Mouse (Mus musculus) embryonic facial prominence, embryonic 15.5 days (tissue): ENCODE data around the gene Col4a1. TPM values are rescaled to one million over a fixed set of nuclear protein-coding genes. Genes with fewer than 3 reads are reported as not detected.

Experiments used
- ATAC-seq: fragments of 200-750 bp; cut with Nextera tagmentation; 2 replicates; pipeline ENCODE4 v1.8.0; 2017; ENCODE audit warnings: low read depth, moderate TSS enrichment; ENCODE audit not compliant: insufficient number of reproducible peaks, low FRiP score, low TSS enrichment
- H3K27ac ChIP-seq: fragments of 300-500 bp; sonication (generic); replicated peaks from 2 replicates; pipeline ENCODE4 v1.5.1; 2015; ENCODE audit warnings: mild to moderate bottlenecking, inconsistent platforms
- H3K27me3 ChIP-seq: fragments of 300-500 bp; sonication (generic); 2 replicates; pipeline ENCODE4 v1.6.1; 2015; ENCODE audit warnings: inconsistent platforms
- H3K36me3 ChIP-seq: fragments of 300-500 bp; sonication (generic); 2 replicates; pipeline ENCODE4 v1.6.1; 2015; ENCODE audit warnings: mild to moderate bottlenecking, inconsistent platforms
- H3K4me1 ChIP-seq: fragments of 300-500 bp; sonication (generic); 2 replicates; pipeline ENCODE4 v1.6.1; 2015; ENCODE audit warnings: inconsistent platforms
- H3K4me2 ChIP-seq: fragments of 300-500 bp; sonication (generic); replicated peaks from 2 replicates; pipeline ENCODE4 v1.6.1; 2015; ENCODE audit warnings: mild to moderate bottlenecking, inconsistent platforms
- H3K4me3 ChIP-seq: fragments of 300-500 bp; sonication (generic); replicated peaks from 2 replicates; pipeline ENCODE4 v1.5.1; 2015; ENCODE audit warnings: mild to moderate bottlenecking, inconsistent platforms
- H3K9ac ChIP-seq: fragments of 300-500 bp; sonication (generic); 2 replicates; pipeline ENCODE4 v1.6.1; 2015; ENCODE audit warnings: inconsistent platforms
- H3K9me3 ChIP-seq: fragments of 300-500 bp; sonication (generic); replicated peaks from 2 replicates; pipeline ENCODE4 v1.6.1; 2016; ENCODE audit warnings: inconsistent platforms
- WGBS: fragments of 180-500 bp; shearing (Covaris S2); methylation state at CpG from one replicate; pipeline ENCODE4 v1.1.7; 2015; 5-methylcytosine and 5-hydroxymethylcytosine counted together
- polyA plus RNA-seq: library from polyadenylated mRNA; unstranded; fragments of >200 nt; fragmentation: Nextera tagmentation; extraction: Ambion mirVana; gene quantifications from 2 replicates; pipeline ENCODE4 v1.2.1, GENCODE M21; 2015

Gene Col4a1
- polyA plus RNA-seq: 200 and 216 TPM in 2 replicates

DNA sequence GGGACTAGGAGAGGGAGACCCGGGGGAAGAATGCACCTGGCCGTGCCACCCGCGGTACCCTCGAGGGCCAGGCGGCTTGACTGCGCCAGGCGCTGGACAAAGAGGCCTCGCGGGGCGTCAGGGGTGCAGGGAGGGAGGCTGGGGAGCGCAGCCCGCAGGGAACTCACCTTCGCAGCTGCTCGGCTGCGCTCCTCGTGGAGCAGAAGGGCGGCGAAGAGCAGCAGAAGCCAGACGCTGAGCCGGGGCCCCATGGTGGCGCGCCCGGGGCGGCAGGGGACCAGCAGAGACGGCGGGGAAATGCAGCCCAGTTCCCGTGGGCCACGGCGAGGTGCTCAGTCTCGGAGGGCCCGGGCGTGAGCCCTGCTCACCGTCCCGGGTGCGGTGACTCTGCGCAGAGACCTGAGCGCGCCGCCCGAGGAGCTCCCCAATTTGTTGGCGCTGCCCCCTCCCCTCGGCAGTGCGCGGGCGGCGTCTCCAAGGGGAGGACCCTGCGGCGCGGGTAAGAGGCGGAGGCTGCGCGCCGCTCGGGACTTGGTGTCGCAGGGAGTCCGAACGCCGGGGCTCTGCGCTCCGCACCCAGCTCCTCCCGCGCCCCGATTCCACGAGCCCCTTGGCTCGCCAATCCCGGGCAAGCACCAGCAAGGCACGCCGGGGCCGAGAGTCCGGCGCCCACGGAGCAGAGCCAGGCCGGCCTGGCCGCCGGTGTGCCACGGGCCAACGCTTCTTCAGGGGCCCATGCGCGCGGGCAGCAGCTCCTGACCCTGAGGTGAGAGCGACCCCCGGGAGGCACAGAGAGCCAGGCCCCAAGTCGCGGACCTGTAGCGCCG is at the start of gene Col4a1, which contains the start of gene Col4a2:
TSS of gene Col4a1 (minus strand) at position 478 of the 827 bp plus-strand sequence.
TSS of gene Col4a2 (plus strand) at position 457 of the 827 bp plus-strand sequence.
- Histone ChIP-seq H3K4me1 (peaks cover 61% of the 10 kb centered on the region), H3K9me3 (no peaks in the 10 kb centered on the region), H3K4me2 (peak within 1 kb of the TSS; percentile 88), H3K27ac (peak within 1 kb of the TSS; percentile 93), H3K36me3 (0 out of 2 replicates have a peak, but pooled peaks cover 3% of the 10 kb centered on the region), H3K9ac (peak within 1 kb of the TSS; percentile 85), H3K27me3 (no peaks in the 10 kb centered on the region), H3K4me3 (peak within 1 kb of the TSS; percentile 80)
- whole genome bisulfite sequencing: under 1% methylated on average over 83 of the region's 87 CpGs
- peak; percentile 84 for ATAC-seq

DNA sequence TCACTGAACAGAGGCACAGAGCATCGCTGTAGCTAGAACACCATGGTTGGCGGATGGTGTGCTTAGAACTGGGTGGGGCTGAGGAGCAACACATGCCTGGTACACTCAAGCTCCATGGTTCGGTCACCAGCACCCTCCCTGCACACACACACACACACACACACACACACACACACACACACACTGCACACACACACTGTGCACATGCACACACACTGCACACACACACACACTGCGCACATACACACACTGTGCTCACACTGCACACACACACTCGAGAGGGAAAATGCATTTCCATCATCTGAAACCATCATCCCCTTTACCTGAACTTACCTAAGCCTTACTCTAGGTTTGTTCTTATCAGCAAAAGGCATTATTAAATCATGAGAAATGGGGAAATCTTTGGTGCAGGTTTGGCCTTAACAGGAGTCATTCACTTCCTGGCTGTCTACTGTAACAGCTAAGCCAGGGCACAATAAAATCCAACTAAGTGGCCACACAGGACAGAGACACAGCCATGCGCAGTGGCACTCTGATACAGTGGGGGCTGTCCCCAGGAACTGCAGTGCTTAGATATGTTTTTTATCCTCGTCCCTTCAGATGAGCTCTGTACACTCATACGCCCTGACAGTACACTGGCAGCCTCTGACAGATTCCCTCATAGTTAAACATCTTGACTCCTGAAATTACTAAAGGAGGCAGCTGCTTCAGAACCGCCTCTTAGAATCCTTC is 49.1 kb upstream of the Col4a1 start:
- Histone ChIP-seq H3K4me1 (peaks cover 52% of the 10 kb centered on the region), H3K36me3 (no peaks in the 10 kb centered on the region), H3K9ac (no peak overlapping the region), H3K27ac (peak overlapping the region; percentile 75), H3K27me3 (no peaks in the 10 kb centered on the region), H3K9me3 (no peaks in the 10 kb centered on the region), H3K4me3 (no peak overlapping the region), H3K4me2 (0 out of 2 replicates have a peak overlapping the region, but pooled peaks have one; percentile 17)
- ATAC-seq: no peak
- WGBS: 59% methylated on average over 9 of the region's 9 CpGs

DNA sequence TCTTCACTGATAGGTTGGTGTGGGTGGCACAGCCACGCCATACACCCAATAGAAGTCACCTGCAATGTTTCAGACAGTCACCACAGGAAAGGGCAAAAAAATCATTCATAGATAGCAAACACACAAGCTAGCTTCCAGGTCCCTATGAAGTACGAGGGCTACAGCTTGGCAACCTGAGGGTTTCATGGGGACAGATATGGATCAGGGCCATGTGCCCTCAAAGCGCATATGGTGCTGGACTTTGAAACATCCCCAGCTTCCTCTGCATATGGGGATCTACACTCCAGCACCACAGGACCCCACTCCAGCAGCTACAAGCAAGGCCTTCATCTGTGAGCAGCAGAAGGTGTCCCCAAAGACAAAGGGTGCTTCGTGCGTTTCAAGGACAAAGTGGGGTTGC is 47.2 kb upstream of the Col4a1 start:
- H3K9ac ChIP-seq: no peak overlapping the region
- no peak overlapping the region for H3K4me3 ChIP-seq
- H3K9me3 ChIP-seq: no peaks in the 10 kb centered on the region
- peaks cover 49% of the 10 kb centered on the region for H3K4me1 ChIP-seq
- H3K27ac ChIP-seq: no peak overlapping the region
- WGBS: 87% methylated on average over 5 of the region's 5 CpGs
- no peak for ATAC-seq
- no peaks in the 10 kb centered on the region; the same call in 1 of the 2 replicates for H3K36me3 ChIP-seq
- no peaks in the 10 kb centered on the region for H3K27me3 ChIP-seq
- no peak overlapping the region for H3K4me2 ChIP-seq

DNA sequence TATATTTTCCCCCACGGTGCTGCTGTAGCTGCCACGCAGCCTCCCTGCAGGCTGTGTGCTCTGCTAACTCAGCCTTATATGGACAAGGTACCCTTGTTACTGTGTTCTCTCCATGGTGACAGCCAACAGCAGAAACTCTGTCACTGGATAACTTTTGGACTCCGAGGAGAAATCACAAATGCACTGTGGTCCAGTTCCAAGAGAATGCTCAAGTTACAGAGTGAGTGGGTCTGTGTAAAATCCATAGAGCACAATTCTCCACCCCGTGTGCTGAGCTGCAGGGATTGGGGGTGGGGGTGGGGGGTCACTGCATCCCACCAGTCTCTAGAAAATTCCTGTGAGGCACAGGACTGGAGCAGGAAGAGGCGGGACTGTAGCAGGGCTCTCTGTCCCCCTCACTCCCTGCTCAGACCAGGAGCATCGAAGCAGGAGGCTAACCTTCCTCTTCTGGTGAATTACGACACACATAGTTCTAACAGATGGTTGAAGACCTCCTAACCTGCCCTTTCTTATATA is 45.4 kb upstream of the Col4a1 start:
- Histone ChIP-seq H3K27me3 (no peaks in the 10 kb centered on the region), H3K9me3 (no peaks in the 10 kb centered on the region), H3K4me3 (no peak overlapping the region), H3K4me2 (no peak overlapping the region), H3K4me1 (peaks cover 34% of the 10 kb centered on the region), H3K36me3 (peaks cover 4% of the 10 kb centered on the region; the same call in 1 of the 2 replicates), H3K9ac (no peak overlapping the region), H3K27ac (peak overlapping the region; percentile 36; the same call in 1 of the 2 replicates)
- WGBS: 45% methylated on average over 7 of the region's 7 CpGs
- ATAC-seq: peak; percentile 21; the same call in 1 of the 2 replicates

DNA sequence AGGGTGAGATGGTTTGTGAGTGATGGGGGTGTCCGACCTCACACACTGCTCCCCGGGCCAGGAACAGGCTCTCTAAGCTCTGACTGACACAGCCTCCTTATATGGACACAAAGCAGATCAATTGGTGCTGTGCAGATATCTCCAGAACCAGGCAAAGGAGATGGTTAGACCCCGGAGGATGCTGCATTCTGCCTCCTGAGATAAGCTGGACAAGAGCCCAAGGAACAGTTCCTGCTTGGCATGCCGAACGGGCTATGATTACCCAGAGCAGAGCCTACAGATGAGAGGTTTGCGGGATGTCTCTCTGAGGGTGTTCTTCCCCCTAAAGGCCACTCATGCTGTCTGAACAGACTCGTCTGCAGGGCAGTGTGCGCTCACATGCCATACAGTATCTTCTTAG is 44.1 kb upstream of the Col4a1 start:
- Histone ChIP-seq H3K9ac (no peak overlapping the region), H3K27ac (no peak overlapping the region), H3K4me2 (no peak overlapping the region), H3K36me3 (peaks cover 4% of the 10 kb centered on the region; the same call in 1 of the 2 replicates), H3K9me3 (no peaks in the 10 kb centered on the region), H3K4me3 (no peak overlapping the region), H3K4me1 (peaks cover 22% of the 10 kb centered on the region), H3K27me3 (no peaks in the 10 kb centered on the region)
- no peak for ATAC-seq
- 82% methylated on average over 8 of the region's 8 CpGs for WGBS

DNA sequence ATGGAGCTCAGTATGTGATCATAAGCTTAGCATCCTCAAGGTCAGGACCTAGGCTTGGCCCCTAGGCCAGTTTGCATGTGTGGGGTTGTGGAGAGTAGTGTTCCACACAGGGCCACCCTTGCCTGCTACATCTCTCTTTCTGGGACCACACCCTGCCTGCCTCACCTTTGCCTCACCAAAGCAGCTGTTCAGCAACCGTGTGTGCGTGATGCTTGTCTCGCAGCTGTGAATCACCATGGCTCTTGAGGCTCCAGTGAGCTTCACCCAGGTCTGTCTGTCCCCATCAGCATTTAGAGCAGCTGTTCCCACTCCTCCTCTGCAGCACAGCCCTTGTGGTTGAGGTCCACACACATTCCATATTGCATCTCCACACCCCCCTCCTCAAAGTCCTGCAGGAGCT is 43.3 kb upstream of the Col4a1 start:
- ATAC-seq: no peak
- H3K4me3 ChIP-seq: no peak overlapping the region
- H3K27ac ChIP-seq: no peak overlapping the region
- H3K4me2 ChIP-seq: no peak overlapping the region
- H3K9me3 ChIP-seq: no peaks in the 10 kb centered on the region
- 74% methylated on average over 3 of the region's 3 CpGs for WGBS
- H3K36me3 ChIP-seq: peaks cover 4% of the 10 kb centered on the region; the same call in 1 of the 2 replicates
- H3K27me3 ChIP-seq: no peaks in the 10 kb centered on the region
- no peak overlapping the region for H3K9ac ChIP-seq
- peaks cover 22% of the 10 kb centered on the region for H3K4me1 ChIP-seq

DNA sequence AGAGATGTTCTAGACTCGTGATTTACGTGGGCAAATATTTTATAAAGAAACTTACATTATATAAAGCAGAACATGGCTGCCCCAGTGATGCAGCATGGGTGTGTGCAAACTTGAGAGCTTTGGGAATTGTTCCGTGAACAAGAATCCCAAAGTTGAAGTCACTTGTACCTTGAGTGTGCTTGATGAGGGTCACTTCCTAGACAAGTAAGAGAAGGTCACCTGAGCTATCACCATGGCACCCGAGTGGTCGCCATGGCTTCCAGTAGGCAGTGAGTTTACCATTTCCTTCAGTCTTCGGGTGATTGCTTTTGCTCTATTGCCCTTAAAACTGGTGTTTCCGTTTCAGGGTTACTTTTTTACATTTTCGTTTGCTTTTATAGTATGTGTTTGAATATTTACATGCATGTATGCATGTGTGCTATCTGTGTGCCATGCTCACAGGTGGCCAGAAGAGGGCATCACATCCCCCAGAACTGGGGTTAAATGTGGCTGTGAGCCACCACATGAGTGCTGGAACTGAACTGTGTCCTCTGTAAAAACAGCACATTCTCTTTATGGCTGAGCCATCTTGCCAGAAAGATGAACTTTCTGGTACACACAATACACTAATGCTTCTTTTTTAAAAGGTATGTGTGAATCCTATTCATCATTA is 42.3 kb upstream of the Col4a1 start:
- no peak overlapping the region for H3K9ac ChIP-seq
- WGBS: 93% methylated on average over 8 of the region's 8 CpGs
- H3K27me3 ChIP-seq: no peaks in the 10 kb centered on the region
- no peak overlapping the region for H3K4me3 ChIP-seq
- ATAC-seq: no peak
- peaks cover 4% of the 10 kb centered on the region; the same call in 1 of the 2 replicates for H3K36me3 ChIP-seq
- no peak overlapping the region for H3K4me2 ChIP-seq
- H3K27ac ChIP-seq: no peak overlapping the region
- H3K9me3 ChIP-seq: no peaks in the 10 kb centered on the region
- H3K4me1 ChIP-seq: peaks cover 20% of the 10 kb centered on the region

DNA sequence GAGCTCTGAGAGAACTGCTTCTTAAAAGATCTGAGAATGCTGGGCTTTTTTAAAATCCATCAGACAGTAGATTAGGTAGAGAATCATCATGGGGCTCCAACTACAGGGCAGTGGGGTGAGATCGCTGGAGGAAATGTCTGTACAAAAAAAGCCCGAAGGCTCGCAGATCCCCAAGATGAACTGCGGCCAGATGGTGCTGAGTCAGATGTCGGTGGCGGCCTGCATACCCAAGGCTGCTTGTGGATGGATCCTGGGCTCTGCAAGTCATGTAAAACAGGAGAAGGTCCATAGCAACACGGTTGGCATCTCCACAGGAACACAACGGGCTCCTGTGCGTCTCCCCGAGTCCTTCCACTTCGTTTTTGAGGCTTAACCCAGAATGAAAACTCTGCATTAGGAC is 39.9 kb upstream of the Col4a1 start:
- 70% methylated on average over 11 of the region's 11 CpGs for WGBS
- H3K4me3 ChIP-seq: no peak overlapping the region
- H3K27ac ChIP-seq: no peak overlapping the region
- H3K9me3 ChIP-seq: no peaks in the 10 kb centered on the region
- peaks cover 10% of the 10 kb centered on the region; the same call in 1 of the 2 replicates for H3K4me1 ChIP-seq
- no peaks in the 10 kb centered on the region for H3K27me3 ChIP-seq
- no peak overlapping the region for H3K4me2 ChIP-seq
- no peak for ATAC-seq
- H3K9ac ChIP-seq: no peak overlapping the region
- peaks cover 4% of the 10 kb centered on the region; the same call in 1 of the 2 replicates for H3K36me3 ChIP-seq

DNA sequence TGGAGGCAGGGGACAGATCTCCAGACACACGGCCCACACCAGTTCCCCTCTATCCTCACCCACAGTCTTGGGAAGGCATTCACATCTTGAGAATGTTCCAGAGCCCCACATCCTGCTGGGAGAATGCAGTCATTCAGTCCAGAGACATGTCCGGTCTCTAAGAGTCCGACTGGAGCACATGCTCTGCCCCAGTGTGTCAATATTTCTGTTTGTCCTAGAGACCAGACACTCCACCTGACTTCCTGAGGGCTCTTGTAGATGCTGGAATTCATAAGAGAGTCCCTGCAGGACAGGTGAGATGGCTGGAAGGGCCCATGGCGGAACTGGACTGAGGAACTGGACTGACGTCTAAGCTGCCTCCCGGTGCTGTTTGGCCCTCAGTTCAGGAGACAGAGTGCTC is 38.7 kb upstream of the Col4a1 start:
- H3K9ac ChIP-seq: no peak overlapping the region
- H3K36me3 ChIP-seq: peaks cover 4% of the 10 kb centered on the region; the same call in 1 of the 2 replicates
- no peak overlapping the region for H3K4me2 ChIP-seq
- no peak for ATAC-seq
- no peak overlapping the region for H3K4me3 ChIP-seq
- 92% methylated on average over 6 of the region's 6 CpGs for WGBS
- no peak overlapping the region for H3K27ac ChIP-seq
- H3K9me3 ChIP-seq: no peaks in the 10 kb centered on the region
- H3K27me3 ChIP-seq: no peaks in the 10 kb centered on the region
- H3K4me1 ChIP-seq: 0 out of 2 replicates have a peak, but pooled peaks cover 12% of the 10 kb centered on the region

DNA sequence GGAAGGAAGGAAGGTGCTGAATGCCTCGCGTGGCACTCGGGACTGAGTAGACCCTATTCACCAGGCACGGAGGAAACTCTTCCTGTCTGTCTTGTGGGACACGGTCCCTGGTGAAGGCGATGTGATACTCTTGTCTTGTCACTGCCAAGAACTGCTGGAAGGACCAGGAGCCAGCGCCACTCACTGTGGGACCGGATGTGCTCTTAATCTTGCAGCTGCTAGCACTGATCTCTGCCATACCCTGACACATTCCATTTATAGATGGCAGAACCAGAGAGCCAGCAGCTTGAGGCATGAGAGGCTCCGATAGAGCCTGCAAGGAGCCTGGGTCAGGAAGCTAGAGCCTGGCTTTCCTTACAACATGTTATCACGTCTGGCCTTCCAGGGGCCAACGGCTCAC is 36.0 kb upstream of the Col4a1 start:
- peak; percentile 73 for ATAC-seq
- Histone ChIP-seq H3K27me3 (no peaks in the 10 kb centered on the region), H3K4me1 (0 out of 2 replicates have a peak, but pooled peaks cover 12% of the 10 kb centered on the region), H3K4me3 (no peak overlapping the region), H3K9ac (no peak overlapping the region), H3K9me3 (no peaks in the 10 kb centered on the region), H3K27ac (peak overlapping the region; percentile 63), H3K36me3 (no peaks in the 10 kb centered on the region), H3K4me2 (no peak overlapping the region)
- WGBS: 74% methylated on average over 11 of the region's 11 CpGs
